Mouse (Mus musculus) ES-Bruce4 (cell line): ENCODE results near the gene Slc35b1.
A peak's percentile ranks its signal among the peaks of the same experiment; 100 is the strongest.

ENCODE experiments used
- CTCF ChIP-seq: IDR thresholded peaks from one replicate; pipeline ENCODE4 v1.8.1; 2011; ENCODE audit warnings: low read depth, low read length
- POLR2A ChIP-seq: IDR thresholded peaks from one replicate; pipeline ENCODE4 v1.8.1; 2011; ENCODE audit warnings: low read length; ENCODE audit not compliant: insufficient read depth

DNA sequence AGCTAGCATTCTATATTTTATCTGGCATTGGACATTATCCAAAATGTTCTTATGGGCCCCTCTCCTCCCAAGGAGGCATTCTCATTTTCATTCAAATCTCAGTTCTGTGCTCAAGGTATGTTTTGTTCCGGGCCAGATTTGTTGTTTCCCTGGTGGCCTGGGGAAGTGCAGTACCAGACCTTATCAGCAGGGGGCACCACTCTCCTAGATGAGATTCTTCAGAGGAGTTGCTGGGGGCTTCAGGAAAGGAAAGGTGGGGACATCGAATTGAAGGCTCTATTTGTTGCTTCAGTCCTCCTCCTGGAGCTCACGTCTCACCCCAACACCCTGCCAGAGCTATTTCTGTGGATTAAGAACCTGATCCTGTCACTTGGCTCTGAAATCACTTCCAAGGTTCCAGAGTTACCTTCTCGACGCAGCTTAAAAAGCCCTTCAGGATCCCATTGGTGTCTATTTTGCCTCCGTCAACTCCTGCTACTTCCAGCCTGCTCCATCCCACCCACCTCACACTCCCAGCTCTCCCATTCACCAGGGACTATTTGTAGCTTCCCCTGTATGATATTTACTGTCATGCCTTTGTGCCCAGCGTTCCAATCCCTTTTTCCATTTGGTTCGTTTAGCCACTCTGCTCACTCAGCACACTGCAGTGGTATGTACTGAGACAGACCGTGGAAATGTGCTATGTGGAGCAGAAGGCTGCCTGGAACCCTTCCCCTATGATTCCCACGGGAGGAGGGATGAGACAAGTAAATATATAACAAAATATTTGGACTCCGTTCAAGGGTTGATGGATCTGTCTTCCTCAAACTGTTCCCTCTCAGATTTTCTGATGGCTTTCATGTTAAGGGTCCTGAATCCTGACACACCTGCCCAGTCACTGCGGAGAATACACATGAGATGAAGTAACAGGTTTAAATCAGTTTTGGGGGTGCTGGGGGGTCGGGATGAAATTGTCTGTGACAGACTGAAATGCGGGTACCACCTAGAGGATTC lies 13.6 kb downstream of the Slc35b1 start:
- TF ChIP-seq CTCF, result peak; percentile 88
- no peak for TF ChIP-seq POLR2A
